Mouse (Mus musculus) ZHBTc4 (cell line): ENCODE results near the gene Vmn1r34.
"Not testable (repeated sequence)": the region's sequence is repeated elsewhere in the genome, so short reads cannot be mapped to it uniquely, and the experiment has no call there.

Experiments used
- DNase-seq: peaks from one replicate; pipeline ENCODE4 v3.0.0-alpha.2; 2011; ENCODE audit warnings: low read depth, low spot score

The Vmn1r34 gene

DNA sequence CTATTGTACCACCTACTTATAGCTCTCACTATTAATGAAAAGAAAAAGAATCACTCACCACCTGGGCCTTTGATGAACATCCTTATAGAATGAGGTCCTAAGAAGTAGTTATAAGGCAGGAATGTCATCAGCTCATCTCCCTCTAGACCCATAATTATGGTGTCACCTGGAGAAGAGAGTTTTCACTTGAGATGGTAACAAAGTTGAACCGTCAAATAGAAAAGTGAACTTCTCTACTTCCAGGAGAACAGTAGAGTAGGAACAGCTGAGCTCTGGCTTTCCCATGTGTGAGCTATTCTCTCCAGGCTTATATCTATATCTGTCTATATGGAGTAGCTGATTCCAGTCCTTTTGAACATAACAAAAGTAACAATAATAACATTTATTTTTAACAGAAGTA lies at the start of gene Vmn1r34:
Gene Vmn1r34 (minus strand): TSS at position 101 of the 400 bp plus-strand sequence.
- no peak for DNase-seq

- no peak for DNase-seq
Observed at GRCm38 (mm10) chr6:66685806-66686205, 42.1 kb upstream of the Vmn1r34 start, which contains the start of gene Vmn1r35. TSS of gene Vmn1r35 (minus strand) at chr6:66685906.

DNA sequence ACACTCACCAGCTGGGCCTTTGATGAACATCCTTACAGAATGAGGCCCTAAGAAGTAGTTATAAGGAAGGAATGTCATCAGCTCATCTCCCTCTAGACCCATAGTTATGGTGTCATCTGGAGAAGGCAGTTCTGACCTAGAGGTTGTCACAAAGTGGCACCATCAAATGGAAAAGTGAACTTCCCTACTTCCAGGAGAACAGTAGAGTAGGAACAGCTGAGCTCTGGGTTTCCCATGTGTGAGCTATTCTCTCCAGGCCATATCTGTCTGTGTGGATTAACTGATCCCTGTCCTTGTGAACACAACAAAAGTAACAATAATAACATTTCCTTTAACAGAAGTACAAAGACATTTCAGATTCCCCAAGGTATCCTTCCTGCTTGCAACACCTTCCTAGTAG lies 25.5 kb downstream of the Vmn1r34 start, which contains the start of gene Vmn1r33:
Gene Vmn1r33 (minus strand): TSS at position 101 of the 400 bp plus-strand sequence.
- DNase-seq, result not testable (repeated sequence)

DNA sequence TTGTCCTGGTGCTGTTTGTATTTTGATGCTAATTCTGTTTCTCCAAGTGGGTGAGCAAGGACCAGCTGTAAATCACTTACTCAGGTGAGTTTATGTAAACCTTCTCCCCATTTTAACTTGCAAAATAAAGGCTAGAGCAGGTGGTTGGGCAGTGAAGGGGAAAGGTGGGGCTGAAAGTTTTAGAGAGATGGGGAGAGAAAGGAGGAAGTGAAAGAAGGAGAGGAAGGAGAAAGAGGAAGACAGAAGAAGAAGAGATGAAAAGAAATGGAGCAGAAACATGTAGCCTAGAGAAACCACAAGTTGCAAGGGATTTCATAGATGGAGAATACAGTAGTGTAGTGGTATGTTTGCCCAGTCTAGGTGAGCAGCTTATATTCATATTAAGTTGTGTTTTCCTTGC lies 47.9 kb downstream of the Vmn1r34 start:
- no peak for DNase-seq
